Mouse (Mus musculus) cerebellum, adult 11 months (tissue): ENCODE measurements around the gene Dolk.
A peak's percentile ranks its signal among the peaks of the same experiment; 100 is the strongest.

Source experiments
- DNase-seq: peaks from one replicate; pipeline ENCODE4 v3.0.0; 2022

The Dolk gene

GRCm38 (mm10) chr2:30247681-30248080 is 38.5 kb downstream of the Dolk start:
- DNase-seq, result no peak

GRCm38 (mm10) chr2:30247036-30247435 is 39.1 kb downstream of the Dolk start:
- DNase-seq, result no peak

GRCm38 (mm10) chr2:30244595-30245178 is 41.4 kb downstream of the Dolk start:
- DNase-seq, result no peak

- no peak for DNase-seq
Observed at GRCm38 (mm10) chr2:30243391-30243790, 42.7 kb downstream of the Dolk start.

- peak; percentile 54 for DNase-seq
Observed at GRCm38 (mm10) chr2:30242509-30242908, 43.6 kb downstream of the Dolk start.

- no peak for DNase-seq
Observed at GRCm38 (mm10) chr2:30240267-30240666, 45.9 kb downstream of the Dolk start, which contains the start of gene Gm28035. Gm28035 (plus strand) TSS chr2:30240567.

GRCm38 (mm10) chr2:30239777-30240176 is 46.4 kb downstream of the Dolk start:
- DNase-seq, result peak; percentile 17

- DNase-seq, result peak; percentile 12
Observed at GRCm38 (mm10) chr2:30238906-30239465, 47.1 kb downstream of the Dolk start.

- no peak for DNase-seq
Observed at GRCm38 (mm10) chr2:30237881-30238280, 48.3 kb downstream of the Dolk start.

- DNase-seq, result peak; percentile 99
Observed at GRCm38 (mm10) chr2:30237199-30237880, 48.8 kb downstream of the Dolk start, which contains the start of gene Lrrc8a. Lrrc8a (plus strand) TSS chr2:30237715.

- no peak for DNase-seq
Observed at GRCm38 (mm10) chr2:30236426-30237198, 49.5 kb downstream of the Dolk start.

- no peak for DNase-seq
Observed at GRCm38 (mm10) chr2:30235593-30235992, 50.5 kb downstream of the Dolk start.
